In the genomic region with DNA sequence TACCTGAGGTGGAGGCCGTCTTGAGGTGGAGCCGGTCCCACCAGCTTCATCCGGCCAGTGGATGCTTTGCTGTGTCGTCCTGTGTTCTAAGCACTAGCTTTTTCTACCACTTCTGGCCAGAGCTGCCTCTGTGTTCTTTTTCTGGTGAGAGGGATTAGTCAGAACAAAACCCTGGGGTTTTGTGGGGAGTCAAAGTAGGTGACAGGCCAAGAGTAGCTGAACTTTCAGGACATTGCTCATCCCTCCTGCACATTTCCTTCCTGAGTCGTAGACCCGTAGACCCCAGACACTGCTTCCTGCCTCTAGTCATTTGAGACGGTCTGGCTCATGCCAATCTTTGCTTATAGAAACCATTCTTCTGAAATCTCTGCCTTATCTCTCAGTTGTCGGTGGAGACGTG, we compare ENCODE assay signal across 20 mouse cellular contexts.
DNase-seq lines count a peak whose midpoint lies in the region; ATAC-seq and TF ChIP-seq lines count a peak whose summit lies in the region.
"Had no signal": no experiment of that assay in that cellular context is flagged by ENCODE, and none has a peak within 500 bp of the region (broad histone marks: within the 10 kb centered on the region; RNA-seq: fewer than 3 reads in every experiment).

No protein-coding gene starts in this region.

- H3K4me1 ChIP-seq in forebrain, embryonic 11.5 days (replicated peaks; ENCODE audit: control insufficient read depth, insufficient read depth, low read length), result no peaks in the 10 kb centered on the region
- no peaks in the 10 kb centered on the region for H3K4me1 ChIP-seq in forebrain, embryonic 13.5 days
- H3K4me1 ChIP-seq in hindbrain, postnatal 0 days (ENCODE audit: insufficient read depth, low read length), result peaks cover 11% of the 10 kb centered on the region; the same call in 1 of the 2 replicates

- no peak overlapping the region for H3K9ac ChIP-seq in forebrain, embryonic 11.5 days (ENCODE audit: low read length)
- no peak overlapping the region for H3K9ac ChIP-seq in forebrain, embryonic 13.5 days
- H3K9ac ChIP-seq in hindbrain, postnatal 0 days (replicated peaks; ENCODE audit: low read length), result no peak overlapping the region
- H3K9ac ChIP-seq: neural tube, embryonic 13.5 days had no signal

- WGBS in forebrain, embryonic 11.5 days, result 81% methylated on average over 9 of the region's 9 CpGs
- 83% methylated on average over 9 of the region's 9 CpGs for WGBS in forebrain, embryonic 13.5 days
- 86% methylated on average over 9 of the region's 9 CpGs for WGBS in hindbrain, postnatal 0 days

- no peak for TF ChIP-seq CTCF in hindbrain, postnatal 0 days (IDR thresholded peaks at IDR 0.05; ENCODE audit: low read depth)

- no peaks in the 10 kb centered on the region for H3K27me3 ChIP-seq in forebrain, embryonic 11.5 days (ENCODE audit: control insufficient read depth, insufficient read depth, low read length)
- no peaks in the 10 kb centered on the region for H3K27me3 ChIP-seq in forebrain, embryonic 13.5 days
- no peaks in the 10 kb centered on the region for H3K27me3 ChIP-seq in hindbrain, postnatal 0 days (ENCODE audit: insufficient read depth, low read length)
- H3K27me3 ChIP-seq: neural tube, embryonic 13.5 days had no signal

- peak; percentile 30 for DNase-seq in forebrain, embryonic 11.5 days (ENCODE audit: low spot score)
- peak; percentile 59 for DNase-seq in 3T3-L1 (ENCODE audit: low read depth, low spot score)
- peak; percentile 5 for DNase-seq in T-cell, adult 2 months (ENCODE audit: low spot score)
- DNase-seq in hindbrain, postnatal 0 days (ENCODE audit: low spot score), result no peak
- DNase-seq in lung, postnatal 36 days, result no peak
- DNase-seq in left cerebral cortex, adult 8-10 months (ENCODE audit: low spot score in 2 of 2), result no peak
- DNase-seq: cerebellum, adult 2 months; cerebellum, postnatal 36 days; gastrocnemius, postnatal 36 days; kidney, adult 8-10 months; lung, adult 18-20 months; lung, postnatal 14 days; thymus, adult 18-20 months had no signal

- no peak overlapping the region for H3K27ac ChIP-seq in forebrain, embryonic 11.5 days (ENCODE audit: low read depth, low read length)
- no peak overlapping the region for H3K27ac ChIP-seq in forebrain, embryonic 13.5 days
- no peak overlapping the region for H3K27ac ChIP-seq in hindbrain, postnatal 0 days
- H3K27ac ChIP-seq: limb, embryonic 10.5 days; neural tube, embryonic 13.5 days had no signal

- H3K36me3 ChIP-seq in forebrain, embryonic 11.5 days (ENCODE audit: control insufficient read depth, insufficient read depth, low read length), result no peaks in the 10 kb centered on the region
- no peaks in the 10 kb centered on the region for H3K36me3 ChIP-seq in forebrain, embryonic 13.5 days (ENCODE audit: poor library complexity, severe bottlenecking)
- no peaks in the 10 kb centered on the region; the same call in 1 of the 2 replicates for H3K36me3 ChIP-seq in hindbrain, postnatal 0 days (ENCODE audit: insufficient read depth, low read length)
- H3K36me3 ChIP-seq: G1E; limb, embryonic 10.5 days; neural tube, embryonic 13.5 days had no signal

- no peaks in the 10 kb centered on the region for H3K9me3 ChIP-seq in forebrain, embryonic 11.5 days (ENCODE audit: control insufficient read depth, low read length)
- no peaks in the 10 kb centered on the region for H3K9me3 ChIP-seq in forebrain, embryonic 13.5 days (replicated peaks)
- H3K9me3 ChIP-seq in hindbrain, postnatal 0 days (ENCODE audit: low read length), result no peaks in the 10 kb centered on the region
- H3K9me3 ChIP-seq: limb, embryonic 10.5 days; neural tube, embryonic 13.5 days had no signal

- no peak overlapping the region for H3K4me2 ChIP-seq in forebrain, embryonic 11.5 days (ENCODE audit: low read depth, low read length, severe bottlenecking)
- no peak overlapping the region for H3K4me2 ChIP-seq in forebrain, embryonic 13.5 days
- no peak overlapping the region for H3K4me2 ChIP-seq in hindbrain, postnatal 0 days (ENCODE audit: low read depth, low read length)
- H3K4me2 ChIP-seq: midbrain, embryonic 11.5 days; neural tube, embryonic 13.5 days had no signal

- H3K4me3 ChIP-seq in forebrain, embryonic 11.5 days (ENCODE audit: low read depth, low read length), result no peak overlapping the region
- no peak overlapping the region for H3K4me3 ChIP-seq in forebrain, embryonic 13.5 days
- no peak overlapping the region for H3K4me3 ChIP-seq in hindbrain, postnatal 0 days (ENCODE audit: low read length)
- H3K4me3 ChIP-seq: limb, embryonic 10.5 days; neural tube, embryonic 13.5 days had no signal

- no peak for ATAC-seq in forebrain, embryonic 11.5 days (replicated peaks; ENCODE audit: low FRiP score)
- ATAC-seq in forebrain, embryonic 13.5 days, result no peak
- peak; percentile 11; the same call in 1 of the 2 replicates for ATAC-seq in megakaryocyte, adult 5-6 weeks (ENCODE audit: poor library complexity, severe bottlenecking)
- no peak for ATAC-seq in hindbrain, postnatal 0 days
- ATAC-seq: forebrain, embryonic 14.5 days had no signal

Comparison
In these comparisons a context has a peak if more than half of its experiments do, and no peak if none do; other contexts are left out.
1. DNase-seq: peak in forebrain, embryonic 11.5 days (single experiment), 3T3-L1 (single experiment) and T-cell, adult 2 months (single experiment); none in hindbrain, postnatal 0 days (single experiment), lung, postnatal 36 days (single experiment) and left cerebral cortex, adult 8-10 months (0 of 2).